Mouse (Mus musculus) thymus, adult 18-20 months (tissue): ENCODE results near the gene Tbc1d10a.
"Not testable (repeated sequence)": the region's sequence is repeated elsewhere in the genome, so short reads cannot be mapped to it uniquely, and the experiment has no call there.

Experiments used
- DNase-seq, 2 experiments: peaks; one replicate each; pipeline ENCODE4 v3.0.0; 2022; ENCODE audit warnings: mixed read lengths in 2 of 2

Gene Tbc1d10a

DNA sequence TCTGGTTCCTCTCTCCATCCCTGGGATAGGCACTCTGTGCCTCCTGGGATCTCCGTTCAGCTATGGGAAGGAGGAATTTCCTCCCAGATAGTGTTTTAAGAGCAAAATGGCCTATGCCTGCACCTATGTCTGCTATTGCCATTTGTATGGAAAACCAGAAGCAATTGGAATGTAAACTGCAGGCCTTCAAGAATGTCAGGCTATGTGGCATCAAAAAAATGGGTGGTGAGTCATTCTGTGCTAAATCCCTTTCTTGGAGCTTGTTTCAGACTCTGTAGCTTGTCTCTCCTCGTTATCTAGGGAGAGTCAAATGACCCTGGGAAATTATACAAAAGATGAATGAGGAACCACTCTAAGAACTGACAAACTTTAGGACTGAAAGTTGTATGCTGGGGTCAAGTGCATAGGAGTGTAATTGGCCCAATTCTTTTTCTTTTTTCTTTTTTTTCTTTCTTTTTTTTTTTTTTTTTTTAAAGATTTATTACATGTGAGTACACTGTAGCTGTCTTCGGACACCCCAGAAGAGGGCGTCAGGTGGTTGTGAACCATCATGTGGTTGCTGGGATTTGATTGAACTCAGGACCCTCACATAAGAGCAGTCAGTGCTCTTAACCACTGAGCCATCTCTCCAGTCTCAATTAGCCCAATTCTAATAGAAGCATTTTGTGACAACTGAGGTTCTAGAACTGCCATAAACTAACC lies 2.2 kb upstream of the Tbc1d10a start:
- no peak for DNase-seq

DNA sequence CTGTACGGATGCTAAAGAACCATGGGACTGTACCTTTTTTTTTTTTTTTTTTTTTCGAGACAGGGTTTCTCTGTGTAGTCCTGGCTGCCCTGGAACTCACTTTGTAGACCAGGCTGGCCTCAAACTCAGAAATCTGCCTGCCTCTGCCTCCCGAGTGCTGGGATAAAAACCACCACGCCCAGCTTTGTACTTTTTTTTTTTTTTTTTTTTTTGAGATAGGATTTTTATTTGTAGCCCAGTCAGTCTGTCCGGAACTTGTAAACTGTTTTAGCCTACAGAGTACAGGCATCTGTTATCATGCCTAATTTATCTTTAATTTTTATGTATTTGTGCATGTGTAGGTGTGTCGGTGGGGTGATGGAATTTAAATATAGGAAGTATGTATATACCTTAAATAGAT lies 1.1 kb upstream of the Tbc1d10a start:
- not testable (repeated sequence) for DNase-seq

DNA sequence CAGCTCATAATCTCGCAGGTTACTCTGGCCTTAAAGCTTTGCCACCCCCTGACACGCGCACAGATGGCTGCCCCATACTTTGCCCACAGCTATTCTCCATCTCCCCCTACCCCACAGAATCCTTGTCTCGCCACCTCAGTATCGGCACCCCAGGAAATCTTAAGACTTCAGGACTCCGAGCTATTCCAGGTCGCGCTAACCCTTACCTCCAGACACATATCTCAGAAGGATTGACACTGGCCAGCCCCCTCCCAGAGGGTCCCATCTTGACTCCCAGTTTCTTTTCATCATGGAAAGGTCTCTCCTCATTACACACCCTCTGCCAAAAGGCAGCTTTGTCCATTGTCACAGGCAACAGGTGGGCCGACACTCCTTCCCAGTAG lies 720 bp downstream of the Tbc1d10a start:
- DNase-seq: no peak

DNA sequence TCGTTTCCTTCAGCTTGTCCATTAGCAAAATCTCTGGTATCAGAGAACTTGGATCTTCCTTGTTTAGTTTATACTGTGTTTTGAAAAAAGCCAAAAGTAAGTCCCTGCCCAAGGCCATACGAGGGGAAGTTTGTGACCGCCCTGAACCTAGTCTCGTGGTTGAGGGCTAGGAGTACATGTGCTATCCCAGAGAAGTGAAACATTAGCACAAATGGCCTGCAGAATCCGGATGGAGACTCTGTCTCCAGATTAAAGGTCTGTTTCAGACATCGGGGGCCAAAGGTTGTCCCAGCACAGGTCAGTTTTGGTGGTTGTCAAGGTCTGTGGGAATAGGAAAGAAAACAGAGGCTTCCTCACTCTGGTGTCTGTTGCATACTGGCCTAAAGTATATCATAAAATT lies 2.6 kb downstream of the Tbc1d10a start:
- DNase-seq: no peak

DNA sequence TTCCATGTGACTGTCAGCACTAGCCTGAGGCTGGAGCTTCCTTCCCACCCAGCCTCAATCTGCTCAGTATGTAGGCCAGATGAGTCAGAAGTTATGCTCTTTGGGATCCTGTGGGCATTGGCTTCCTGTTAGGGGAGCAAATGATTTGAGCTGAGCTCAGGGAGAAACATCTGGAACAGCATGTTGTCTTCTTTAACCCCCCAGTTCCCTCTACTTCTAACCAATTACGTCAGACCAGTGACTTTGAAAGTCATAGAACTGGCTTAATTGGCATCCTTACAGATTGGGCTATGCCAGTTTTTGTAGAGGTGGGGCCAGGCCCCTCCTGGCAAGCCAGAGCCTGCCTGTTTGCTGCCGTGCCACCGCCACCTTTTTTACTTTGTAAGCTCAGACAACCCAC lies 4.1 kb downstream of the Tbc1d10a start:
- DNase-seq: no peak

DNA sequence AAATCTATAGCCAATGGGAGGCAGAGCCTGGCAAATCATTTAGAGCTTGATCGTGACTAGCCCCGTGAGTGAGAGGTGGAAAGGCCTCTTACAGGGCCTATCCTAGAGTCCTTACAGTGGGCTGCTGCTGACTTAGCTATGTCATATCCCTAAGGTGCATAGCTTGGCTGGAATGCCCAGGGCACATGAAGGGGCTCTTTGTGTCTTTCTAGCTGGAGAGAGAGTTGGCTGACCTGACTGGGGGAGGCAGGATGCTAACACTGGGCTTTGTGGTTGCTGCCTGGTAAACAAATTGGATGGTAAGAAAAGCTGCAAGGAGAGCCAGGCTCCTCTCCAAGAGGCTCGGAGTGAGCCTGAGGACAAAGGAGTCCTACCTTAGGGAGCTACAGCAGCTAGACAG lies 6.2 kb downstream of the Tbc1d10a start:
- DNase-seq: no peak

DNA sequence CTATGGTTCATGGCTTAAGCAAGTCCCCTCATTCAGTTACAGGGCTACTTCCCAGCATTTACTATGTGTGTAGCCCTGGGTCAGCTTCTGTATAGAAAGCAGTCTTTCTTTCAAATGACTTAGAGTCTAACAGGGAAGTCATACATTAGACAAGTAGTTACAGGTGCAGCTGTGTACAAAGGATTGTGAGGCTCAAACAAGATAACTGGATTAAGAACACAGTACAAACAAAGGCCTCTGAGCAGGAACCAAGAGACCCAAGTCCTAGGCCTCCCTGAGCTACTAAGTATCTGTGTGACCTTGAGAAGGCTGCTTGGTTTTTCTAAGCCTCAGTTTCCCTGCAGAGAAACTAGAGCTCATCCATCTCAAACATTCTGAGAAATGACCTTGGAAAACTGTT lies 6.8 kb downstream of the Tbc1d10a start:
- no peak for DNase-seq

DNA sequence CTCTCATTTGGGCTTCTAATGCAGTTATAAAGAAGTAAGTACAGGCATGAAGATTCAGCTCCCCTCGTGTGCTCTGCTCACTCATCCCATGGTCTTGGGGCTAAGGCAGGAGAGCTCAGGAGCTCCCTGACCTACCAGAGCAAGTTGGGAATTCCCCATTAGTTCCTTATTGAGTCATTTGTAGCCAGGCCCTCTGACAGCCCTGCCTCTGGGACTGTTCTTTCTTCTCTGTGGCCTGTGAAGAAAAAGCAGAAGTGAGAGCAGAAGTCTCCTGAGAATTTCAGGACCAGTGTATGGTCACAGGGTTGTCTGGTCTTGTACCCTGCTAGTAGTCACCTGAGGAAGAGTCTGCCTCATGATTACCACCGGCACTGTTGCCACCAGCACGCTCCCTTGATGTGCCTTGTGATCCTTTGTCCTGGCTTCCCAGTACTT lies 9.0 kb downstream of the Tbc1d10a start:
- no peak for DNase-seq

DNA sequence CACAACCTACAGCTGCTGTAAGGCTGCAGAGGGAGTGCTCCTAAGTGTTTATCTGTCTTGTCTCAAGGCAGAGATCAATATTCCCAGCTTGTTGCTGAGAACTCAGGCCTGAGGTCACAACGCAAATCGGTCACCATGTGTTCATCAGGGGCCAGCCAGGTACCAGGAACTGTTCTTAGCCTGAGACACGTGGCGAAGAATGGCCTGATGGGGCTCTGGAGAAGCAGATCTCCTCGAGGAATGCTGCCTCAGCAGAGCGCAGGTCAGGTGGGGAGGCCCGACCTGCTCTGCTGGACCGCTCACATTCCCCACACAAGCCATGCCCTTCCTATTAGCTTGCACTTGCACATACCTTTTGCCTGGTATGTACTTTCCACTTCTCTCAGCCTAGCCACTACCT lies 10.0 kb downstream of the Tbc1d10a start:
- no peak for DNase-seq

DNA sequence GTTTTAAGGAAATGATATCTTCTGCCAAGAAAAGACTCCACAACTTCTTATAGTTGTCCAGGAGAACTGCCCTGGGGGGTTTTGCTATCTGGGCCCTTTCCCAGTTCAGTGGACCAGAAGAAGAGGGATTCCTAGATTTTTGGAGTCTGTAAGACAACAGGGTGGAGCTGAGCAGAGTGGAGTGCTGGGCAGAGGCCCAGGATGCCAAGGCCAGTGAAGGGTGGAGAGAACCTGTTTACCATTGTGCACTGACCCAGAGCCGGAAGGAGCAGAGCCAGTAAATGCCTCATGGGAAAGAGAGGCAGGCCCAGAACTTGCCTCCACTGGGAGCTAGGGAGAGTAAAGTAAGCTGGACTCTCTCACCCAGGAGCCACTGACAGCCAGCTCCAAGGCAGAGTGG lies 11.1 kb downstream of the Tbc1d10a start:
- no peak for DNase-seq

DNA sequence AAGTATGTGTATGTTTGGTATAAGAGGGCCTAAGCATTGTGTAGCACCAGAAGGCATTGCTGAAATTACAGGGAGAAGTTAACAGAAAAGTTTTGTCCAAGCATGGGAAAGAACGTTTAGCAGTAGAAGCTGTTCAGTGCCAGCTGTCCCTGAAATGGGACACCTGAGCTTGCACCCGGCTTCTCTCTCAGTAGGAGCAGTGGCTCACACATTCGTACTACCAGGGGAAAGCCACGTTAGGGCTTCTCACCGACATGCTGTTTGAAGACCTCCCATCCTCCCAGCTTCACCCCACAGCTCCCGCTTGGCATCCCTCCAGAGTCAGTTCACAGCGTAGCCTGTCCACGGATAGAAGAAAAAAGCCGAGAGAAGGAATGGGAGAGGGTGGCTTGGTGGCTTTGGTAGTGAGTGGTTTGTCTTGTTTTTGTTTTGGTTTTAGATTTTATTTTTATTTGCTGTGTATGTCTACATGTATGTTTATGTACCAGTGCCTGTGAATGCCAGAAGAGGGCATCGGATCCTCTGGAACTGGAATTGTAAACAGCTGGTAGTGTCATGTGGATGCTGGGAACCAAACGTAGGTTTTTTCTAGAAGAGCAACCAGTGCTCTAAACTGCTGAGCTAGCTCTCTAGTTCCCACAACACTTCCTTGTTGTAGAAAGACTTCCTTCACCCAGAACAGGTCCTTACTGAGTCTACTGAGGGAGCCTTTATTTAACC lies 15.6 kb downstream of the Tbc1d10a start:
- DNase-seq: no peak

DNA sequence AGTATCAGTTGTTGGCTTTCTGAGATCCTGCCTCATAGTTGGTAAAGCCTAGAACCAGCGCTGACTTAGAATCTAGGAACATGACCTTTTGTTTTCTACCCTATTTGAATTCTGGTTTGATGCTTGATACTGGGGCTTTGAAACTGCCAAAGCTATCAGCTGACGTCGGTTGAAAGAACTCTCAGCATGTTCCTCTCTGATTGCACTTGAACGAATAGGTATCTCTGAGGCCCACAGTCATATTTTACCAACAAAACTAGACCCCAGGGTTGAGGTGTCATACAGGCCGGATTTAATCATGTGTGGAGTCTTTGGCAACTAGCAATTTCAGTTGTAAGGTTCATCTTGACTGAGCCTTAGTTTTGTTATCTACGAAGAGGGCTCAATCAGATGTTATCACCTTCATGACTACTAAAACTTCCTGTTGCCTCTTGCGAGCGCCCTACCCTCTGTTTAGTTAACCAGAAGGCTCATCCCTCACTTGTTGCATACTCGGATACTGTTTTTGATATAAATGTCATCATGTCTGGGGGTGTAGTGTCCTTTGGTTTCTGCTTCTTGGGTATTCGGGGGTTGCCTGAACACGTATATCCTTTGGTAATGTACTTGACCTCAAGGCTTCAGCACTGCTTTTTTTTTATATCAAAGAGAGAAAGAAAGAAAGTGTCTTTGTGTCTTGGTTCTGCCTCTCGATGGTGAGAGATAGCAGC lies 16.6 kb downstream of the Tbc1d10a start:
- DNase-seq: no peak

DNA sequence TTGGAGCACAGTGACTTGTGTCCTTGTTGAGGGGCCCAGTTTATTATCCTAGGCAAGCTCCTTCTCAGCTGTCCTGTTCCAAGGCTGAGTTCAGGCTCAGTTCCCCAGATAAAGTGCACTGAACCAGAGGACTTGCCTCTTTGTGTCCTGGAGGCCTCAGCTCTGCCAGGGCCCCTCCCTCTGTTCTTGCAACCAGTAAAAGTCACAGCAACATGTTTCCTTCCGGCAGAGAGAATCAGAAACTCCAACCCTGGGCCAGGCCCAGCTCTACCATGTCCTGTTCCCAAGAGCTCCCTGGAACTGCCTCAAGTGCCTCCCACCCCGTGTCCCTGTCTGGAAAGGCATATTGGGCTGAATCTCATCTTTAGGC lies 17.1 kb downstream of the Tbc1d10a start:
- DNase-seq: peak; percentile 51 to 61

DNA sequence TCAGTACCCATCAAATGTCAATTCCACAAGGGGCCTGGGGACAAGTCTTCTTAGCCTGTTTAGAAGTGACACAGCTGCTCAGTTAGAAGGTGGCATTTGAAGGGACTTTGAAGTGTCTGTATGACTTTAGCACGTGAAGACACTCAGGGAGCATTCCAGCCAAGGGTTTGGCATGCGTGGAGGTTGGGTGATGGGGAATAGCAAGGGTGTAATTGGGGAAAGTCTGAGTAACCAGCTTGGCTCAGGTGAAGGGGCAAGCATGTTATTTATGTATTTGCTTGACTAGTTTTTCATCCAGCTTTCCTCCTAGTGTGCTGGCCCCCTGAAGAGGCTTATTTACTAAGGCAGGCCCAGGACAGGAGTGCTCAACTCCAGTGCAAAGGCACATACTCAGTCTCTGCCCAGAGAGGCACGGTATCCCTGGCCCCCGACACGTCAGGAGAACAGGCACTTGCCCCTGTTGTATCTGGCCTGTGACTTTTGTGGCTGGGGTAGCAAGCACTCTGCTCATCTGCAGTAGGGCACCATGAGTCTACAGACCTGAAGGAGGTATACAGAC lies 18.6 kb downstream of the Tbc1d10a start:
- no peak for DNase-seq

DNA sequence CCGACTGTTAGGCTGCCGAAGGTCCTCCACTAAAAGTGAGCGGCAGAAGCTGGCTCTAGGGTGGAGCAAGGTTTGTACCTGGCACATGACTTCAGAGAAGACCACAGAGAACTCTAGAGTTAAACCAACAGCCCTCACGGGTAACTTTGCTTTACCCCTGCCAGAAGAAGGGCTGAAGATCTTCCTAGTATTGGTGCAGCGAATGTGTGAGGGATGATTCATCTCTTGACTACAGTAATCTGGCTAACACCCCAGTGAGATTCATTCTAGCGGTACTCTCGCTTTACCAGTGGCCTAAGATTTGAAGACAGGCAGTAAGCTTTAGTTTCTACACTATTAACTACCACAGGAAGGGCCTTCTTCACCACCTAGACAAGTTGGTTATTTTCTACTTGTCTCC lies 19.4 kb downstream of the Tbc1d10a start:
- no peak for DNase-seq

DNA sequence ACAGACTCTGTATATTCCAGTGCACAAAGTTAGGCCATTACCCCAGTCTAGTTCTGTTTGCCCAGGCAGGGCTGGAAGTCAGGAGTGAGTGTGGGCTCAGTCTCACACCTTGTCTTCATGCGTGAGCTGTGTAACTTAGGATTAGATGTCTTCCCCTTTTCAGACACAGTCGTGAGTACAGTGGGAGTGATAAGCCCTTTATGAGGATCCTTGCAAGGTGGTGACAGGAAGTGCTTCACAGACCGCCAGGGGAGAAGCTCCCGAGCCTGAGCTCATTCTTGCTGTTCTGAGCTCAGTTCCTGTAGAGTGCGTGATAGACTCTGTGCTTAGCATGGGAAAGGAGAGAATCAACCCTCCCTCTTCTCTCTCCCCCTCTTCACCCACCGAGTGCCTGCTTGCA lies 20.0 kb downstream of the Tbc1d10a start:
- peak in 1 of 2 experiments; percentile 36 for DNase-seq

DNA sequence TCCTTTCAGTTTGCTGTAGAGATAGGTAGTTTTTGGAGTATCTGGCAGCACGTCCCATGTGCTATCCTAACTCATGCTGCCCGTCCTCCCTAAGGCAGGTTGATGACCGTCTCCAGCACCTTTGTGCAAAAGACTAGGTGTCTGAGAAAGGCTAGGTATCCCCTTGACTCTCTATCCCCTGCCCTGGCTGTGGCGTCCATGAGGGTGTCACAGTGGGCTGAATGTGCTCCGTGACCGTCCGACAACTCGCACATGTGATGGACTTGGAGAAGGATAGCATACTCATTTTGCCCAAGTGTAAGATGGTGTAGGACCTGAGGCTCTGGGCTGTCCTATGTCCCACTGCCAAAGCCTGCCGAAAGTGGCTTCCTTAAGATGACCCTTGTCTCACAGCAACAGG lies 21.1 kb downstream of the Tbc1d10a start:
- no peak for DNase-seq

DNA sequence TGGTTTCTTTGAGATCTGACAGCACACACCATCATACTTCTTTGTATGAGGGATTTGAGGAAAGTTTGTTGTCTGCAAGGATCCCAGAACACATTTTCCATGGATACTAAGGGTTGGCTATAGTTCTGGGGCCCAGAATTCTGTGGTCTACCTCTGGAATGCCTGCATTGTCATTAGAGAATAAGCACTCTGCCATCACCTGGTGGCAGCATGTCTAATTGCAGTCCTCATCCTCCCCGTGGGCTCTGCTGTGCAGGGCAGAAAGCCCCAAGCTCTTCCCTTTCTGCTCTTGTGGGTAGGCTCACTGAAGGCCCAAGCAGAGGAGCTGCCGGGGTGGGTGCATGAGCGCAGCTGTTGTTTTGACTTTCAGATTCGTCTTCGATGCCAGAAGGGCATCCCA lies 23.0 kb downstream of the Tbc1d10a start:
- DNase-seq: no peak

DNA sequence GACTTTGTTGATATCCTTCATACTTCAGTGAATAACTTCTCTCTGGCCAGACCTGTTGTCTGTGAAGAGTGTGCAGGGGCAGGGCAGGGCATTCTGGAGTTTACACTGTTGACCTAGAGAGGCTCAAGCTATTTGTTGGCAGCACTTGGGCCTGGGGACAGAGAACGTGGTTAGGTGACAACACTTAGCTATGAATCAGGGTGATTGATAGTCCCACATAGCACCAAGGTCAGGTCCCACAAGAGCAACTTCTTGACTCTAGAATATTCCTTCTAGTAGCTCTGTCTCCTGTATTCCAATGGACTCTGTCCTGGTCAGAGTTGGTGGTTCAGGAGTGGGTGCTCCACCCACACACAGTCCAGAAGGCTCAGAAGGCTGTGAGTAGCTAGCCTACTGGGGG lies 24.2 kb downstream of the Tbc1d10a start:
- no peak for DNase-seq

DNA sequence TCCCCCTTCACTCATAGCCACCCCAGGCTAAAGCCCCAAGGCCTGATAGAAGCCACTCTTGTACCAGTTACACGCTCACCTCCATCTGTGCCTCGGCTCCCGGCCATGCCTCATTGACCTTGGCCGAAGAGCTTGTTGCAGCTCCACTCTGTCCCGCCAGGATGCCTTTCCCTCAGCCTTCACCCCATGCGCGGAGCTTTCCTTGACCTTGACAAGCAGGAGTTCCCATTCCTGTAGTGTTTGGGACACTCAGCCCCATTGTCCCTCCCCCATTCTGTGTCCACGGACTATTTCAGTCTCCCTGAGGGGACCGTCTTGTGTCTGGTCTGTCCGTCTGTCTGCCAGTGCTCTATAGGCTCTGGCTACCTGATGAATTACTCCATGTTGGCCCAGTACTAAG lies 26.5 kb downstream of the Tbc1d10a start:
- no peak for DNase-seq

DNA sequence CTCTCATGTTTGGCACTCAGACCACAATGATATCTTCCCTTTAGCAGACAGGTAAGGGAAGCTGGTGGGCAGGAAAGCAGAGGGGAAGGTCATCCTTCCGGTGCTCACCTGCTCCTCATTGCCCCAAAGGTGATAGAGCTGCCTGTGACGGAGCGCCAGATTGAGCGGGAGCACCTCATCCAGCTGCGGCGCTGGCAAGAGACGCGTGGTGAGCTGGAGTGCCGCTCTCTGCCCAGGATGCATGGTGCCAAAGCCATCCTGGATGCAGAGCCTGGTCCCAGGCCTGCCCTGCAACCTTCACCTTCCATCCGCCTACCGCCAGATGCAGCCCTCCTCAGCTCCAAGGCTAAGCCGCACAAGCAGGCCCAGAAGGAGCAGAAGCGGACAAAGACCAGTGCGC lies 28.0 kb downstream of the Tbc1d10a start:
- no peak for DNase-seq

DNA sequence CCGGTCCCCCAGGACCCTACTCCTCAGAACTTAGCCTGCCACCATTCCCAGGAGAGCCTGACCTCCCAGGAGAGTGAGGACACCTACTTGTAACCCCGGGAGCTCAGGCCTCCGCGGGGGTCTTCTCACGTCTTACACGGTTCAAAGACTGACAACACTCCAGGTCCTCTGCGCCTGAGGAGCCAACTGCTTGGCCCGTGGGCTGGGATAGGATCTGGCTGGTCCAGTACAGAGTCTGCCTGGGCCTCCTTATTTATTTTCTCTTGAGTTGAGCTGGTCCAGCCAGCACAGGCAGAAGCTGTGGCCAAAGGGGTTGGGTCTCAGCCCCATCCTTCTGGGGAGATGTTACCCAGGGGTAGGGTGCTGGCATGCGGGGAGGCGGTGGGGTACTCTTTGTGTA lies 28.5 kb downstream of the Tbc1d10a start:
- DNase-seq: no peak

DNA sequence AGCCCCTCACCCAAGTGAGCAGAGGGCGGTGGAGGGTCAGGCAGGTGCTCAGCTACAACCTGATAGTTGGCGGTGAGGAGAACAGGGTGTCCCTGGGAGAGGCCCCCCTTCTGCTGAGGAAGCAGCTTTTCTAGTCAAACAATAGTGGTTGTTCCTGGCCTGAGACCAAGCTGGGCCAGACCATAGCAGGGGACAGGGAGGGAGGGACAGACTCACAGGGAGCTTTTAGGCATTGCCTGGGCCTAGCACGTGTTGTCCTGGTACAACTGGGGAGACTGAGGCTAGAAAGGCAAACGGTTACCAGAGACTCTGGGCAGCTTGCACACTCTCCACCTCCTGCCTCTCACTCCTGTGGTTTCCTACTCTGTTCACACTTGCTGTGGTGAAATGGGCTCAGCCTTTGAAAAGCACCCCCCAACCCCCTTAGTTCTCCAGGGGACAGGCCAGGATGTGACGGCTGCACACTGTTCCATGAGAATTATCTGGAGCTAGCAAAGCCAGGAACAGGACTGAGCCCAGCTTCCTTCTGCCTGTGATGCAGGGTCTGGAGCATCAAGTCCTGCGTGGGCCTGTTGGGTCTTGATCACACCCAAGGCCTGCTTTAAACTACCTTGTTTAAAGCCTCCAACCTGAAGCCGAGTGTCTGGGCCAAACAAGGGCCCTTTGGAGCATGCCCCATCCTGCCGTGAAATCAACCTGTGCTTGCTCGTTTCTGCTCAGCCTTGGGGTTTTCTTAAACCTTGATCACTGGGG lies 29.8 kb downstream of the Tbc1d10a start:
- no peak for DNase-seq
